Mouse (Mus musculus) skeletal muscle tissue, adult 2 months (tissue): ENCODE data around the gene Psmb3.
"Not testable (repeated sequence)": the region's sequence is repeated elsewhere in the genome, so short reads cannot be mapped to it uniquely, and the experiment has no call there.

Experiments used
- DNase-seq: peaks from one replicate; pipeline ENCODE4 v3.0.0-alpha.2; 2012; ENCODE audit warnings: low read depth, low spot score

Gene Psmb3

DNA sequence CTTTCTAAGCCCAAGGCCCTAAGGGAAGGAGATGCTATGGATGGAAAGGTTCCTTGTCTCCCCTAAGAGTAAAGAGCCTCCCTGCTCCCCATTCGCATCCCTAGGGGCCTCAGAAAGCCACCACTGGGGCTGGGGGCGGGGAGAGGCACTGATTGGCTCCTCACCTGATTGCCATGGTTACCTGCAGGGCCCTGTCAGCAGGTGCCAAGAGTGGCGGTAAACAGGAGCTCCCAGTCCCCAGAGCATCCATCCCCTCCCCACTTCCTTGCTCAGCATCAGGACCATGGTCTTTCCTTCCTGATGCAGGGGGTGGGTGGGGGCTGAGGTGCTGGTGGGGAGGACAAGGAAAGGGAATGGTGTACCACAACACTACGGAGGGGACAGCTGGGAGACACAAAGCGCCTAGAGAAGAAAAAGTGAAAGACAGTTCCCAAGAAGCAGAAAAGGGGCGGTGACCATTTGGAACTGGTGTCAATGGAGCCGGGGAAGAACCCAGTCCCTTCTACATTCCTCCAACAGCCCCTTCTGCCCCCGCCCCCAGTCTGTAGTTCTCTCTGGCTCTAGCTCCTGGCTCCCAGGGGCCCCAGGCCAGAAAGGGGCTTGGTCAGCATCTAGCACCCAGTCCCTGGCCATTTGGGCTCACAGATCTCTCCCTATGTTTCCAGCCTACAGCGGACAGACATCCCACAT is 7.3 kb upstream of the Psmb3 start:
- DNase-seq = no peak

DNA sequence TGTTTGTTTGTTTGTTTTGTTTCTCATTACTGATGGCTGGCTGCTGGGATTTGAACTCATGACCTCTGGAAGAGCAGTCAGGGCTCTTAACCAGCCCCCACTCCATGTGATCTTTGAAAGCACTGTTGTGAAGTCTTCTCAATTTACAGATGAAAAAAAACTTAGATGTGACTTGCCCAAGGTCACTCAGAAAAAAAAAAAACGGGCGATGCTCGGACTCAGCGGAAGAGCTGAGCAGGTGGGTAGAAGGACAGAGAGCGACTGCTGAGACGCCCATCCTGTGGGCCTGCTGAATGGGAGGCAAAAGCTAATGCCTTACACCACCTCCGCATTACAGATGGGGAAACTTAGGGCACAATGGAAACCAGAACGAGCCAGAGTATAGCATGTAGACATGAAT is 6.5 kb upstream of the Psmb3 start:
- DNase-seq = no peak

DNA sequence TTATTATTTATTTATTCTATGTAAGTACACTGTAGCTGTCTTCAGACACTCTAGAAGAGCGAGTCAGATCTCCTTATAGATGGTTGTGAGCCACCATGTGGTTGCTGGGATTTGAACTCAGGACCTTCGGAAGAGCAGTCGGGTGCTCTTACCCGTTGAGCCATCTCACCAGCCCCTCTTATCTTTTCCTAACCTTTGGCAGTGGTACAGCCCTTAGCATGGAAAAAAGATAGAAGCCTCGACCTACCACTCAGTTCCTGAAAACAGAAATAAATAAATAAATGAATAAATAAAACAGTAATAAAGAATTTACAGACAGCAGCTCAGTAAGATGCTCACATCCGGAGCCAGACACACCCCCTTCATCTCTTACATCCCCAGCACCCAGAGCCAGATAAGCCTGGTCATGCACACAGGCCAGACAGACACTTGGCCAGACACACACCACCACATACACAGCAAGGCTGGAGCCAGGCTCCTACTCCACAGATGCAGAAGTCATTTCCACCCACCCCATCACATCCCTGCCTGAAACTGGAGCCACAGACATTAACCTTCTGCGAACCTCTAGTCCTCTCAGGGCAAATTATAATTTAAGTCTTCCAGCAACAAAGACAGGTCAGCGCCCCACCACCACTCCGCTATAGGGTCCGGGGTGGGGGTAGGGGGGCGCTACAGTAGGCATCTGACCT is 5.9 kb upstream of the Psmb3 start:
- DNase-seq = no peak

DNA sequence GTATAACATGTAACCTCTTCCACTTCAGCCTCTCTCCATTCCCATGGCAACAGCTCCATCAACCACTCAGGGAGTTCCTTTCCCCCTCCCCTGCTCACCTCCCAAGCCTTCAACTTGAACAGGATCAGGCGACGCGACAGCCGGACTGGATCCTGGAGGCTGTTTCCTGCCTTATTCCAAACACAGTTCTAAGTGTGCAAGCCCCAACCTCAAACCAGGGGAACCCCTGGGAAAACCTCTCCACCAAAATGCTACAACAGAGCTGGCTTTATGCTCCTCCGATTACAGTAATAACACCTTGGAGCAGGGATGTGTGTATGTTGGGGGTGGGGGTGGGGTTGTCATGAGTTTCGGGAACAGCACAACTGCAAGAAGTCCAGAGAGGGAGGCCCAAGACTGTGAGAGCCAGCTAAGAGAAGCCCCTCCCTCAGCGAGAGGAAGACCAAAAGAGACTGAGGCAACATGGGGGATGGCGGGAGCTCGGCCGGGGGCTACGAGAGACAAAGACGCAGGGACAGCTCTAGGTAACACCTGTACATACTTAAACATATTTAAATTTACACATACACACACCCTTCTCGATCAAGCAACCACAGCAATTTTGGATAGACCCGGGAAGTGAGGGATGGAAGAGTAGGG is 5.2 kb upstream of the Psmb3 start:
- DNase-seq = no peak

DNA sequence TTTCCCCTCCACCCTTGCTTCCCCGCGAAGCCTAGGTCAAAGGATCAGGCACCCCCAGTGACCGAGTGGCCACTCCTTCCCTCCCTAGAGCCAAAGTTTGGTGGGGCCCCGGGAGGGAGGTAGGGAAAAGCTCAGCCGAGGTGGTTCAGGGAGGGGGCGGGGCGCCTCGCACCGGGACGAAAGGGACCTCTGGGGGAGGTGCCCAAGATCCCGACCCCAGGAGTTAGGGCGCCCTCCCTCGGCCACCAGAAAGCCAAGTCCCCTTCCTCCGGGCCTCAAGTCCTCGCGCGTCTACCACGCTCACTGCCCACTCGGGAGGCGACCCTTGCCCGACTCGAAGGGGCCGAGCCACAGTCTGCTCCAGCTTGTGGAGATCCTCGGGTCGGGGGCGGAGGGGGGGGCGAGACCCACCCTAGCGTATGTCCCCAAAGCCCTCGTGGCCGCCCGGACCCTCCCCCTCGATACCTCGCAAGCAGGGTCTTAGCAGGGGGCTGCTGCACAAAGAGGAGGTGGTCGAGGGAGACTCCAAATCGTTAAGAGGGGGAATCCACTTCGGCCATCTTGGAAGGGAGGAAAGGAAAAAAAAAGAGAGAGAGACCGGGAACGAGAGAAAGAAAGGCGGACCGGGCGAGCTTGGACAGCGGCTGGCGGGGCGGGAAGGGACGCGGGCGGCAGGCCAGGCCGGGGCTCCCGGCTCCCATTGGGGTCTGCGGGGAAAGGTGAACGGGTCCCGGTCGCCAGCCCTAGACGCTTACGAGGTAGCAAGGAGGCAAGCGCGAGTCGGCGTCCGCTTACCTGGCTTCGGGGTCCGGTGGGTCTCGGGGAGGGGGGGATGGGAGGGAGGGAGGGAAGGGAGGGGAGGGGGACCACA is 4.2 kb upstream of the Psmb3 start:
- DNase-seq = no peak

DNA sequence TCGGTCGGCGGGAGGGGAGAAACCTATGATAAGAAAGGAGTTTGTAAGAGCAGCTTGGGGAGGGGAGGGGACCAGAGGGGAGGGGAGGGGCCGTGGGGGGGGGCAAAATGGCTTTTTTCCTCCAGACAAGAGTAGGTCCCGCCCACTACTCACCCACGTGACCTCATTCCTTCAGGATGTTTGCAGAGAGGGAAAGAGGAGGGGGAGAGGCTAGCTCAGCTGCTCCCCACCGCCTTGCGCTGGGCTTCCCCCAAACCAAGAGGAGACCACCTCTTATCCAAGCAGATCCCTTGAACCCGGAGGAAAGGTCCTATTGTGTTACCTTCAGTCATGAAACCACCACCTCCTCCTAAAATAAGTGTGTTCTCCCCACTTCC is 3.6 kb upstream of the Psmb3 start:
- peak; percentile 68 for DNase-seq

- DNase-seq = peak; percentile 64
These were observed 3.0 kb upstream of the Psmb3 start, which contains the start of gene Pcgf2 for GRCm38 (mm10) chr11:97700003-97700745. TSS of gene Pcgf2 (minus strand) at chr11:97700497.

DNA sequence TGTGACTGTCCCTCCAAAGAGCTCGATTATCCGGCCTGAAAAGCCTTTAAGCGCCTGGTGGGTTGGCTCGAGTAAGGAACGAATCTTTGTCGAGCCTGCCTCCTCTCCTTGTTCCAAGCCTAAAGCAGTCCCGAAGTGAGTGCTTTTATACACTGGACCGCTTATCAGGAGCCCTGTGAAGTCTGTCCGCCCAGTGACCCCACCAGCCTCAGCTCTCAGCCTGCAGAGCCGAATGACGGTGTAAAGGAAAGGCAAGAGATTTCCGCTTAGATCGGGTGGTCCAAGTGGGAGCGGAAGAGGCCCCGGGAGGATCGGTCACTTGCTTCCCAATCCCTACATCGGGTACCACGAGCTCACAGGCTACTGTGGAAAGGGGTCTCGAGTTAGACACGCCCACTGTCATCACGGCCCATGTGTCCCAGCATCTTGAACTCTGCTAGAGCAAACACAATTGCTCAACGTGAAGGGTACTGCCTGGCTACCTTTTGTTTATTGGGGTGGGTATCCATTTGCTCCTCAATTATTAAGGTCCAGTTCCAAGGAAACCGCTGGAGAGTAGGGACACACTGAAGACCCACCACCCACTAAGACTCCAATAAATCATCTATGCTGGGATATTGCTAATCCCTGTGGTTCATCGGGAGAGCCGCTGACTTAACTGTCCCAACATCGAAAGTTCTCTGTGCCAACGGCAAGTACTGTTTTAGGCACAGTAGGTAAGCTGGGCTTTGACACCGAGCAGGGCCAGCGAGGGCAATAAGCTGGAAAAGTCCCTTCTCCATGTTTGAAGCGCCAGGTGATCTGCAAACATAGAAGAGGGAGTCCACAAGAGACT is 2.2 kb upstream of the Psmb3 start:
- DNase-seq = no peak

- DNase-seq = no peak
These were observed 1.4 kb upstream of the Psmb3 start for GRCm38 (mm10) chr11:97701581-97702392.

DNA sequence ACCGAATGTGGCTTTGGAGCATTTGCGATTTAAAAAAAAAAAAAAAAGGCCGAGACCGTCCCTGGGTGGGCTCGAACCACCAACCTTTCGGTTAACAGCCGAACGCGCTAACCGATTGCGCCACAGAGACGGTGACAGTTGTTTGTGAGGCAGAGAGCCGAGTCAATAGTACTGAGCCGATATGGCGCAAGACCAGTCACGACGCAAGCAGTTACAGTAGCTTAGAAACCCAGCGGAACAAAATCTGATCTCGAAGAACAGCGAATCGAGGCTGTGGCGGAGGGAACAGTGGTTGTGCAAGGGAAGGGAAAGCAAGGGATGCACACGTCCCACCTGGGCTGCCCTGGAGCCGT is 830 bp upstream of the Psmb3 start:
- peak; percentile 94 for DNase-seq

DNA sequence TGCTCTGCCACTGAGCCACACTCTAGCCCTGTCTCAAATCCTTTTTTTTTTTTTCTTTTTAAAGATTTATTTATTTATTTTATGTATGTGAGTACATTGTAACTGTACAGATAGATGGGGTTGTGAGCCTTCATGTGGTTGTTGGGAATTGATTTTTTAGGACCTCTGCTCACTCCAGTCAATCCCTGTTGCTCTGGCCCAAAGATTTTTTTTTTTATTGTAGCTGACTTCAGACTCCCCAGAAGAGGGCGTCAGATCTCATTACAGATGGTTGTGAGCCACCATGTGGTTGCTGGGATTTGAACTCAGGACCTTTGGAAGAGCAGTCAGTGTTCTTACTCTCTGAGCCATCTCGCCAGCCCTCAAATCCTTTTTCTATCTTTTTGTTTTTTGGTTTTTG is 6.9 kb downstream of the Psmb3 start:
- DNase-seq = not testable (repeated sequence)

GRCm38 (mm10) chr11:97711200-97711900 is 8.2 kb downstream of the Psmb3 start:
- no peak for DNase-seq

- DNase-seq = peak; percentile 68
These were observed 9.1 kb downstream of the Psmb3 start for GRCm38 (mm10) chr11:97712286-97712685.

GRCm38 (mm10) chr11:97713896-97714295 is 10.7 kb downstream of the Psmb3 start:
- peak; percentile 67 for DNase-seq

DNA sequence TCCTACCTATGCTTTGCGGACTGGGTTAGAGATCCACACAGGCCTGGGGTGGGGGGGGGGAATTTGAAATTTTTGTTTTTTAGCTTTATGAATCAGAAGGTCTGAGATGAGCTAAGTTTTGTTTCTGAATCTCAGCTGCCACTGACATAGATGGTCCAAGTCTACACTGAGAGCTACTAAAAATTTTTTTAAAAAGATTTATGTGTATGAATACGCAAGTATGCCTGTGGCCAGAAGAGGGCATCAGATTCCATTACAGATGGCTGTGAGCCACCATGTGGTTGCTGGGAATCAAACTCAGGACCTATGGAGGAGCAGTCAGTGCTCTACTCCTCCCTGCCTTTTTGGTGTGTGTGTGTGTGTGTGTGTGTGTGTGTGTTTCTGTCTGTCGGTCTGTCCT is 11.2 kb downstream of the Psmb3 start:
- DNase-seq = no peak

- DNase-seq = peak; percentile 64
These were observed 11.9 kb downstream of the Psmb3 start for GRCm38 (mm10) chr11:97714784-97715760.

DNA sequence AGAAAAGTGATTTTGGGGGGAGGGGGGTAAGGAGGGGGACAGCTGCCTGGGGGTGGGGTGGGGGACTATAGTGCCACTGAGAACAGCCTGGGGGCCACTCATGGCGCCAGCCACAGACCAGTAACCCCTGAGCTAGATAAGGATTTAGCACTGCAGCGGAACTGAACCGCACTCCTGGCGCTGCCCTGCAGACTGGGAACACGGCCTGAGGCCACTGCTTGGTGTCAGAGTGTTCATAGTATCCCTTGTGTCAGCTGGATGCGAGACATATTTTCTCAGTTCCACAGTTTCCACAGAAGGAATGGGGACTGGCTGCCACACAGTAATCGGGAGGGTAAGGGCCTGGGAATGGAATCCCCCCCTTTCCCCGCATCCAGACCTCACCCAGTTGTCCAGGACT is 12.8 kb downstream of the Psmb3 start:
- DNase-seq = no peak
